Mouse (Mus musculus) layer of hippocampus, adult 18-20 months (tissue): ENCODE measurements around the gene Gbe1. TPM values are rescaled to one million over a fixed set of nuclear protein-coding genes. Genes with fewer than 3 reads are reported as not detected.

Experiments used
- DNase-seq, 2 experiments: peaks; one replicate each; pipeline ENCODE4 v3.0.0; 2022; ENCODE audit warnings: low spot score in 2 of 2
- long read RNA-seq: library from polyadenylated mRNA; stranded (forward); transcript quantifications from one replicate; pipeline ENCODE4 v2.0.0, GENCODE M21; 2021
- total RNA-seq, 2 experiments: library from RNA; stranded (reverse); gene quantifications; 2 replicates each; pipeline ENCODE4 v1.2.3; 2021

Gbe1 gene
- total RNA-seq = 1 to 10 TPM; 6.9 to 7.3 TPM
- long read RNA-seq, partial matches to known transcripts = 0 of 33 reads
- long read RNA-seq, other reads (novel, unspliced or antisense) = 33 of 33 reads

- DNase-seq = peak; percentile 76 to 84
Observed at GRCm38 (mm10) chr16:70313886-70314577, at the start of gene Gbe1. Gene Gbe1, plus strand, starts transcription at chr16:70313949.

DNA sequence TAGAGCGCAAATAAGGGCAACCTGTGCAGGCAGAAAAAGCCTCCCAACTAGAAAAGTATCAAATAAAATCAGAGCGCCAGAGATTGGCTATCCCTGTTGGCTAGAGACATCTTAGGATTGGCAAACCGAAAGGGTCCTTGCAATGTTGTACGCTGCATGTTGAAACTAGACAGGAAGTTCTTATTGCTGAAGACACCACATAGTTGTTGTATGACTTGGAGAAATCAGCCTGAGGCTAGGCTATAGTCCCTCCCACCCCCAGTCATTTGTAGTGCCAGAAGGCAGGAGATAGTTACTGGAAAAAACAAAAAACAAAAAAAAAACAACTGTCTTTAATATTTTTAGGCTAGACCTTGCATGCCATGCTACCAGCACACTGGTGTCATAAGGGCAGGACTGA is 3.1 kb upstream of the Gbe1 start:
- no peak for DNase-seq

DNA sequence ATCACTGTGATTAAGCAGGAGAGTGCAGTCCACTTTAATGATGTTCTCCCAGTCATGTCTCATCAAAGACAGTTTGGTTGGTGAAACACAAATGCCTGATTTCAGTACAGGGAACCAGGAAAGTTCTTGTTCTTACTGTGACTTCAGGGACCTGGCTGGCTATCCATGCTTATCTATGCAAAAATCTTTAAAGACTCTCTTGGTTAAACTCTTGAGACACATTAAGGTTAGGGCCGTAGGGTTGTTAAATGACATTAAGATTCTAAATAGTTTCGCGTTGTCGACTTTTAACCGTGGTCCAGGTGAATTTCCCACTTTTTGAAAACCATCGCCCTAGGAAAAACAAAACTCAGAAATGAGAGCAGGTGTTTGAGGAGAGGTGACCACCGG is 258 bp upstream of the Gbe1 start:
- no peak for DNase-seq

DNA sequence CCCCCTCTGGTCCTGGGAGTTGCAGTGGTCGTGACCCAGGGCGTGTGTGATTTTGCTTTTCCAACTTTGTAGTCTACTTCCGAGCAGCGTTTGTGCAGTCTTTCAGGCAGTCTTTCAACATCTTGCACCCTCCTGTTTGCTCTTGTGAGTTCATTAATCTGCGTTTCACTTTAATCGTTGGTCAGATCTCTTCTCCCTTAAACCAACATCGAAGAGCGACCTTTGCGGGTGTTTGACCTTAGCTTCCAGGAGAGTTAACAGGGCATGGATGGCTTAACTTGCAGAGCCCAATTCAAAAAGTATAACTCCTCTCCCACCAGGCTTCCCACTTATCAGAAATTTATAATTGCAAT is 805 bp downstream of the Gbe1 start:
- no peak for DNase-seq

DNA sequence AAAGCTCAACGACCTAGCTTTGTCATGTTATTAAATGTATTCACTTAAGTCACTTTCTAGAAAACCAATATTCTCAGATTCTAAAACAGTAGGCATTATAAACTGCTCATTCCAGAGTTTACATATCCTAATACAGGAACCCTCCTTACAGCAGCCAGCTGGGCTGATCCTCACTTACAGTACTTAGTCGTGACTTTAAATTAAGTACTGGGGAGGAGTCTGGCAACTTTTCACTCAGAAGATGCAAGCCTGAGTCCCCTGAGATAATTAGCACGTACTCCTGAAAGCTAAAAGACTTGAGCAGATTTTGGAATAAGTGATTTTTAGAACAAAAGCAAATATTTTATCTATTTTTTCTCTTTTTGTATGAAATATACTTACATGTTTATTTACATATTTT is 1.5 kb downstream of the Gbe1 start:
- DNase-seq = no peak

DNA sequence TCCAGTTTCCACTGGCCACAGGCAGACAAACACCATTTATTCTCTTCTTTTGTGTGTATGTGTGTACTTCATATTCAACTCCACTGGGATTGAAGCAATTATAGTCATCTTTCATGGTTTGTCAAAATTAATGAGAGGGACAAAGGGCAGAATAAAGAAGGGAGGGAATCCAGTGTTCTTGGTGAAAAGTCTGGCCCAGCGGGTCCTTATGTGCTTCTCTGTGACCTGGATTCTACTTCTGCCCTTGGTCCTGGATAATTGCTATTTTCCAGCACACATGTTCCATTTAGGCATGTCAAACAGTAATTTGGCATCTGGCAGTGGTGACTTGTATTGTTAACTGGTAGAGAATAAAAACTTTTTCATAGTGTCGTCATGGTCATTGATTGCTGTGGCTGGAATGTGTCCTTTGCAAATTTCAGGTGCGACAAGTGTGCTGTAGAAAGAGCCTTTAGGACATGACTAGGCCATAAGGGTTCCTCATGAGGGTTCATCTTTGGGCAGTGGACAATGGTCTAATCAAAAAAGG is 2.2 kb downstream of the Gbe1 start:
- DNase-seq = no peak

- no peak for DNase-seq
Observed at GRCm38 (mm10) chr16:70319388-70319787, 5.6 kb downstream of the Gbe1 start.

GRCm38 (mm10) chr16:70320612-70321280 is 7.0 kb downstream of the Gbe1 start:
- no peak for DNase-seq

DNA sequence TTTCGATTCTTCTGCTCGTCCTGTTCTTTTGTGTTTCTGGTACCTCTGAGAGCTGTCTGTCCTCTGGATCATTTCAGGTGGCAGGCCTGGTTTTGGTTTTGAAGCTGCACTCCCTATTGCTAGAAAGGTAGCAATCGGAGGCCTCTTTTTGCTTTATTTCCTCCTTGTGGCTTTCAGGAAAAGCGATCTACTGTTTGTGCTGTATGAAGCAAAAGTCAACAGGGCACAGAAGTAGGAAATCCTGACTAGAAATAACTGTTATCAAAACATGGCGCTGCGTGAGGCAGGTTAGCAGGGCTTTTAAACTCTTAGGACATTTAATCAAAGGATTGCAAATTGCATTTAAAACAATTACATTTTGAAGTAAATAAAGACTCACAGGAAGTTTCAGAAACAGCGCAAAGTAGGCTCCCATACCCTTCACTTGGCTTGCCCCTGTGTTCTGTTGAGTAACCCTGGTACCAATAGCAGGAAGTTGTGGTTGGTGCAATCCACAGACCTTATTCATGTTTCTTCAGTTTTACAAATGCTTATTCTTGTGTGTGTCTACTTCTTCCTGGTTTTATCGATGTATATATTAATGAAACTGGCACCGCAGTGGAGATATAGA is 12.7 kb downstream of the Gbe1 start:
- no peak for DNase-seq

DNA sequence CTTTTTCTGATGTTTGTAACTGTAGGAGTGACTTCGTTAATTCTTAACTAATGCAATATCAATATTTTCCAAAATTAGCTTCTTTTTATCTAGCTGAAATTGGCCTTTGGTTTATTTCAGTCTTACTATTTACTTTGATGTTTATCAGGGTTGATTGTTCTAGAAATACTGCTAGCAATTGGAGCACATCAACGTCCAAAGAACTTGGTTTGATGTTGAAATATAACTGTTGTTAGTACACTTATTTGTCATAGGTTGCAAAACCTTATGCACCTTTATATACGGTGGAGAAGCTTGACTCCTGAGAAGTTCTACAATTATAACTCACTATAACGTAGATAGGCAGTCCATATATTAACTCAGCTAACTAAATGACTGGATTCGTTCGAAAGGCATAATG is 14.8 kb downstream of the Gbe1 start:
- DNase-seq = no peak

GRCm38 (mm10) chr16:70329036-70329435 is 15.3 kb downstream of the Gbe1 start:
- no peak for DNase-seq

- no peak for DNase-seq
Observed at GRCm38 (mm10) chr16:70329471-70329870, 15.7 kb downstream of the Gbe1 start.

- no peak for DNase-seq
Observed at GRCm38 (mm10) chr16:70330007-70330406, 16.3 kb downstream of the Gbe1 start.

DNA sequence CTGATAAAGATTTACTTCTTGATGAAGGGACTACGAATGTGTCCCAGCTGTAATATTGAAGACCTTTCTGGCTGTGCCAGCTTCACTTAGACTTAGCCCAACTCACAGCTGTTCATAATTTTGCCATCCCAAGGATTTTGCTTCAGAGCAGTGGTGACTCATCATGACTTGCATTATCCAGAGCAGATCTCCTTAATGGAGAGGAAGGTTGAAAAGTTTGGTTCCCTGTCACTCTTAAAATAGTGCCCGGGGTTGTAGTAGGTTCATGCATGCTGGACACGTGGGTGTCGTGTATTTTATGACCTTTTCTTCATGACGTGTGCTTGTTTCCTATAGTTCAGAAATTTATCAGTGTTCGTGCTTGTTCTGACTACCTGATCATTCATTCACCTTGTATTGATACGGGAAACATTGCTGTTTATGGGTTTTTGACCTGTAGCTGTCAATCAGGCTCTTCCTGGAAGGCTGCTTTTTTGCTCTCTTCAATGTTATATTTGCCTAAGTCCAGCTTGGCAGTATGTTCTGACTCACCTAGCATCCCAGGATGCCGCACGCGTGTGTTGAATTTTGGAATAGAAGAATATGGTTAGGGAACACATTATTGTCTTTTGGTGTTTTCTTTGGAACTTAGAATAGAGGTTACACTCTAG is 17.0 kb downstream of the Gbe1 start:
- no peak for DNase-seq

- no peak for DNase-seq
Observed at GRCm38 (mm10) chr16:70334812-70335211, 21.1 kb downstream of the Gbe1 start.

GRCm38 (mm10) chr16:70335472-70335871 is 21.7 kb downstream of the Gbe1 start:
- DNase-seq = no peak

- DNase-seq = no peak
Observed at GRCm38 (mm10) chr16:70337661-70338060, 23.9 kb downstream of the Gbe1 start.

DNA sequence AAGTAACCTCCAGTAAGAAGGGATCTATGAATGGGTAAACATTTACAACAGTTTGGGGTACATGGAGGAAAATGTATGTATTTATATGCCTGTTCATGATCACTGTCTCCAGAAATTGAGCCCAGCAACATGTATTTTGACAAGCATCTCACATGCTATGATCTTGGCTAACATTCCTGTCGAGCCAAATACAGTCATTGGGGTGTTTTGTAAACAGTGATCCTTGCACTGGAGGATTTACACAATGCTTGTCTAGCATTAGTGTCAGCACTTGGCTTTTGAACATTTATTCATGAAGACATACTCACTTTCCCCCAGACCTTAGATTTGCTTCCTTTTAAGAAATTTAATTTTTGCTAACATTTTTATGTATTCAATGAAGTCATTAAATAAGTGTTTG is 30.7 kb downstream of the Gbe1 start:
- DNase-seq = no peak

GRCm38 (mm10) chr16:70345607-70346006 is 31.9 kb downstream of the Gbe1 start:
- DNase-seq = no peak

DNA sequence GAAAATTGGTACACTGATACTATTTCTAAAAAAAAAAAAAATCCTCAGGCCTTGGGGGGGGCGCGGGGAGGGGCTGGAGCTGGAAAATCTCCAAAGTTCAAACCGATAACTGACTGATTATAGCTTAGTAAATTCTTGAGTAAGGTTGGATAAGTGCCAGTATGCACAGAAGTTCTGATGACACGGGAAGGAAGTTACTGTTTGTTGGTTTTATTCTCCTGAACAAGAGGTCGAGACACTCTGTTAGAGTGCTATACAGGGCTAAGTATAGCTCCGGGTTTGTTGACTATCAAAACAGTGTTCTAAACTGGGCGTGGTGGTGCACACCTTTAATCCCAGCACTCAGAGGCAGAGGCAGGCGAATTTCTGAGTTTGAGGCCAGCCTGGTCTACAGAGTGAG is 36.3 kb downstream of the Gbe1 start:
- DNase-seq = no peak

- no peak for DNase-seq
Observed at GRCm38 (mm10) chr16:70351641-70352280, 38.0 kb downstream of the Gbe1 start.
